ENCODE assay signal across 8 mouse cellular contexts in the genomic region with DNA sequence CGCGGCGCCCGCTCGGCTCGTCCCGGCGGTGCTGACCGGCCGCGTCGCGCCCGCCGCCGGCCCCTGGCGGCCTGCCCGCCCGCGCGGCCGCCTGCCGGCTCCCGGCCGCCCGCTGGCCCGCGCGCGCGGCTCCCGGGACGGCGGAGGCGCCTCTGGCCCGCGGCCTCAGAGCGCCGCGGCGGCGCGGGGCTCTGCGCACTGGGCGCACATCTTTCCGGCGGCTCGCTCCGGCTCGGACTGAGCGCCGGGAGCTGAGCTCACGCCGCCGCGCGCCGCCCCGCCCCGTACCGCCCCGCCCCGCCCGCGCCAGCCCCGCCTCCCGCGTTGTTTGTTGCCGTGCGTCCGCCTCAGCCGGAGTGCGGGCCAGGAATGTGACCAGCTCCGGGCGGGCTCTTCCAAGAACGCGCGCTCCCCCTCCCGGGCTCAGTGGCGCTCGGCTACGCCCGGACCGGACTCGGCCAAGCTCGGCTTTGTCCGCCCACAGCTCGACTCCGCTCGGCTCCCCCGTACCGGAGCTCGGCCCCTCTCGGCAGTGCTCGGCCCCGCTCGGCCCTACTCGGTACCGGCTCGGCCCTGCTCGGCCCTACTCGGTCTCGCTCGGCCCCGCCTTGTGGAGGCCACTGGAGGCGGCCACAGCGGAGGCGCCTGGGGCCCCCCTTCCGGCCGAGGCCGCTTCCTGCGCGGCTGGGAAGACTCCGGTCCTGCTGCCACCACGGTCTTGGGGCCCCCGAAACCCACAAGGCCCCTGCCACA. TPM values are rescaled to one million over a fixed set of nuclear protein-coding genes. Genes with fewer than 3 reads are reported as not detected.
A peak's percentile ranks its signal among the peaks of the same experiment; 100 is the strongest.
DNase-seq lines count a peak whose midpoint lies in the region; ATAC-seq lines count a peak whose summit lies in the region.

No protein-coding gene starts in this region.

- H3K27ac ChIP-seq in heart, embryonic 14.5 days (replicated peaks in 1 of 2; ENCODE audit: control insufficient read depth in 1 of 2, insufficient read depth in 1 of 2, low read depth in 2 of 2, low read length in 2 of 2): peak overlapping the region; percentile 95 to 96
- peak overlapping the region; percentile 85 for H3K27ac ChIP-seq in liver, embryonic 13.5 days
- H3K27ac ChIP-seq in stomach, embryonic 16.5 days (ENCODE audit: low read length): peak overlapping the region; percentile 96

- DNase-seq in CD4-positive helper T cell, adult 2 months (ENCODE audit: low read depth, low spot score): peak; percentile 98
- DNase-seq in brain, embryonic 18.5 days (ENCODE audit: low read depth, low spot score): peak; percentile 91
- peak; percentile 100 for DNase-seq in kidney, postnatal 14 days
- peak; percentile 96 for DNase-seq in liver, embryonic 13.5 days
- peak; percentile 100 for DNase-seq in neural tube, embryonic 10.5 days (ENCODE audit: extremely low spot score, low spot score)

- peak; percentile 87 for ATAC-seq in erythroid progenitor cell, adult 5-6 weeks (replicated peaks; ENCODE audit: low FRiP score, poor library complexity, severe bottlenecking)
- ATAC-seq in heart, embryonic 14.5 days (ENCODE audit: insufficient number of reproducible peaks, insufficient read depth, low FRiP score, low read depth): peak; percentile 98
- ATAC-seq in liver, embryonic 13.5 days (ENCODE audit: low read depth): peak; percentile 94
- ATAC-seq in stomach, embryonic 16.5 days (ENCODE audit: insufficient read depth, low FRiP score): peak; percentile 99

- H3K9ac ChIP-seq in heart, embryonic 14.5 days (ENCODE audit: low read length): peak overlapping the region; percentile 87
- peak overlapping the region; percentile 83 for H3K9ac ChIP-seq in liver, embryonic 13.5 days
- H3K9ac ChIP-seq in stomach, embryonic 16.5 days (ENCODE audit: low read length): peak overlapping the region; percentile 98

- peak overlapping the region; percentile 98 for H3K4me2 ChIP-seq in heart, embryonic 14.5 days (ENCODE audit: low read length)
- H3K4me2 ChIP-seq in liver, embryonic 13.5 days: peak overlapping the region; percentile 89
- H3K4me2 ChIP-seq in stomach, embryonic 16.5 days (ENCODE audit: low read depth, low read length): peak overlapping the region; percentile 73

- WGBS in heart, embryonic 14.5 days: under 1% methylated on average over 81 of the region's 116 CpGs
- WGBS in liver, embryonic 13.5 days (ENCODE audit: insufficient replicate concordance): 0% methylated on average over 39 of the region's 116 CpGs
- WGBS in stomach, embryonic 16.5 days: under 1% methylated on average over 60 of the region's 116 CpGs

- no peaks in the 10 kb centered on the region for H3K9me3 ChIP-seq in heart, embryonic 14.5 days (ENCODE audit: control insufficient read depth, low read length)
- no peaks in the 10 kb centered on the region for H3K9me3 ChIP-seq in liver, embryonic 13.5 days (replicated peaks)
- H3K9me3 ChIP-seq in stomach, embryonic 16.5 days (replicated peaks; ENCODE audit: control insufficient read depth, low read length): no peaks in the 10 kb centered on the region

- H3K4me1 ChIP-seq in heart, embryonic 14.5 days (ENCODE audit: control insufficient read depth in 2 of 2, insufficient read depth in 2 of 2, low read length in 2 of 2): peaks cover 27 to 30% of the 10 kb centered on the region in 2 experiments
- H3K4me1 ChIP-seq in liver, embryonic 13.5 days (replicated peaks): peaks cover 54% of the 10 kb centered on the region
- H3K4me1 ChIP-seq in stomach, embryonic 16.5 days (ENCODE audit: control insufficient read depth, insufficient read depth, low read length): peaks cover 29% of the 10 kb centered on the region

- no peaks in the 10 kb centered on the region for H3K27me3 ChIP-seq in heart, embryonic 14.5 days (ENCODE audit: control insufficient read depth, insufficient read depth, low read length)
- peaks cover 58% of the 10 kb centered on the region for H3K27me3 ChIP-seq in liver, embryonic 13.5 days
- H3K27me3 ChIP-seq in stomach, embryonic 16.5 days (ENCODE audit: control insufficient read depth, insufficient read depth, low read length): no peaks in the 10 kb centered on the region

- peak overlapping the region; percentile 51 to 78 for H3K4me3 ChIP-seq in heart, embryonic 14.5 days (ENCODE audit: control insufficient read depth in 1 of 2, insufficient read depth in 1 of 2, low read depth in 1 of 2, low read length in 2 of 2)
- H3K4me3 ChIP-seq in liver, embryonic 13.5 days (replicated peaks): peak overlapping the region; percentile 72
- H3K4me3 ChIP-seq in stomach, embryonic 16.5 days (replicated peaks; ENCODE audit: low read length): peak overlapping the region; percentile 63

- no peaks in the 10 kb centered on the region for H3K36me3 ChIP-seq in heart, embryonic 14.5 days (ENCODE audit: control insufficient read depth, insufficient read depth, low read length)
- no peaks in the 10 kb centered on the region for H3K36me3 ChIP-seq in liver, embryonic 13.5 days
- no peaks in the 10 kb centered on the region for H3K36me3 ChIP-seq in stomach, embryonic 16.5 days (ENCODE audit: control insufficient read depth, insufficient read depth, low read length)

RNA-seq across cellular contexts. Expression of gene Ski, which starts 0.6 kb away (rescaled TPM):
- total RNA-seq in erythroid progenitor cell, adult 5-6 weeks (2015; ENCODE audit: low replicate concordance): 5.0 and 9.7 TPM in 2 replicates
- total RNA-seq in erythroid progenitor cell, adult 5-6 weeks (2017; ENCODE audit: low replicate concordance): 1.7 and 2.7 TPM in 2 replicates
- 16.2 TPM in 2 replicates for polyA plus RNA-seq in heart, embryonic 14.5 days (2014; fragmentation: Nextera tagmentation; extraction: Ambion mirVana)
- 2.2 and 2.4 TPM in 2 replicates for polyA plus RNA-seq in liver, embryonic 13.5 days (2015; fragmentation: Nextera tagmentation; extraction: Ambion mirVana)
- 17.7 and 17.9 TPM in 2 replicates for polyA plus RNA-seq in stomach, embryonic 16.5 days (2015; fragmentation: Nextera tagmentation; extraction: Ambion mirVana)

RNA-seq across cellular contexts. Expression of gene Faap20, which starts 26.6 kb away (rescaled TPM):
- total RNA-seq in erythroid progenitor cell, adult 5-6 weeks (2015; ENCODE audit: low replicate concordance): 4.0 and 6.7 TPM in 2 replicates
- total RNA-seq in erythroid progenitor cell, adult 5-6 weeks (2017; ENCODE audit: low replicate concordance): 2.1 and 2.2 TPM in 2 replicates
- polyA plus RNA-seq in heart, embryonic 14.5 days (2014; fragmentation: Nextera tagmentation; extraction: Ambion mirVana): 68.5 and 74.8 TPM in 2 replicates
- 23.4 and 23.6 TPM in 2 replicates for polyA plus RNA-seq in liver, embryonic 13.5 days (2015; fragmentation: Nextera tagmentation; extraction: Ambion mirVana)
- 58.4 and 60.1 TPM in 2 replicates for polyA plus RNA-seq in stomach, embryonic 16.5 days (2015; fragmentation: Nextera tagmentation; extraction: Ambion mirVana)

Comparison
In these comparisons a context has a peak if more than half of its experiments do, and no peak if none do; other contexts are left out.
1. Peak in every context shown above with its lines: DNase-seq, ATAC-seq, H3K4me3 ChIP-seq and H3K27ac ChIP-seq.